Mouse (Mus musculus) limb, embryonic 14.5 days (tissue): ENCODE results near the gene Ddx17. TPM values are rescaled to one million over a fixed set of nuclear protein-coding genes. Genes with fewer than 3 reads are reported as not detected.
A peak's percentile ranks its signal among the peaks of the same experiment; 100 is the strongest.

Experiments
- ATAC-seq: fragments of 200-750 bp; cut with Nextera tagmentation; 2 replicates; pipeline ENCODE4 v1.8.0; 2017; ENCODE audit warnings: low read depth, moderate number of reproducible peaks, moderate TSS enrichment; ENCODE audit not compliant: low FRiP score
- DNase-seq: peaks from one replicate; pipeline ENCODE4 v3.0.0-alpha.2; 2015; ENCODE audit warnings: low spot score
- H3K27ac ChIP-seq: fragments of 300-500 bp; sonication (generic); replicated peaks from 2 replicates; pipeline ENCODE4 v1.5.1; 2014; ENCODE audit warnings: low read depth, mild to moderate bottlenecking, low read length, moderate library complexity, mixed read lengths
- H3K27me3 ChIP-seq: fragments of 300-500 bp; sonication (generic); 2 replicates; pipeline ENCODE4 v1.6.1; 2014; ENCODE audit warnings: low read length, mixed read lengths; ENCODE audit not compliant: control insufficient read depth, insufficient read depth
- H3K36me3 ChIP-seq: fragments of 300-500 bp; sonication (generic); 2 replicates; pipeline ENCODE4 v1.6.1; 2014; ENCODE audit warnings: mild to moderate bottlenecking, low read length, moderate library complexity, mixed read lengths; ENCODE audit not compliant: control insufficient read depth, insufficient read depth
- H3K4me1 ChIP-seq: fragments of 300-500 bp; sonication (generic); 2 replicates; pipeline ENCODE4 v1.6.1; 2014; ENCODE audit warnings: antibody characterized with exemption, low read length, mixed read lengths; ENCODE audit not compliant: control insufficient read depth, insufficient read depth
- H3K4me2 ChIP-seq: fragments of 300-500 bp; sonication (generic); replicated peaks from 2 replicates; pipeline ENCODE4 v1.6.1; 2014; ENCODE audit warnings: low read depth, mild to moderate bottlenecking, low read length, moderate library complexity; ENCODE audit not compliant: severe bottlenecking
- H3K4me3 ChIP-seq: fragments of 300-500 bp; sonication (generic); replicated peaks from 2 replicates; pipeline ENCODE4 v1.5.1; 2014; ENCODE audit warnings: low read length
- H3K9ac ChIP-seq: fragments of 300-500 bp; sonication (generic); 2 replicates; pipeline ENCODE4 v1.6.1; 2014; ENCODE audit warnings: mild to moderate bottlenecking, low read depth, low read length, moderate library complexity; ENCODE audit not compliant: severe bottlenecking
- H3K9me3 ChIP-seq: fragments of 300-500 bp; sonication (generic); 2 replicates; pipeline ENCODE4 v1.6.1; 2016; ENCODE audit warnings: low read length; ENCODE audit not compliant: control insufficient read depth
- POLR2A ChIP-seq: fragments of 200-500 bp; IDR thresholded peaks from 2 replicates; pipeline ENCODE4 v1.8.0; 2012; ENCODE audit warnings: inconsistent platforms, mild to moderate bottlenecking, moderate library complexity, borderline replicate concordance; ENCODE audit not compliant: insufficient read depth, insufficient read length; ENCODE audit errors: extremely low read depth
- WGBS: fragments of 180-500 bp; shearing (Covaris S2); extraction: QIAGEN DNeasy Blood & Tissue Kit; methylation state at CpG from one replicate; pipeline ENCODE4 v1.1.7; 2014; 5-methylcytosine and 5-hydroxymethylcytosine counted together
- polyA plus RNA-seq, 2 experiments: library from polyadenylated mRNA; depleted of rRNA in 1 of 2; stranded (reverse) in 1 of 2; unstranded in 1 of 2; fragments of >200 nt; fragmentation: Nextera tagmentation in 1 of 2; extraction: Ambion mirVana in 1 of 2; gene quantifications; 2 replicates each; pipeline versions ENCODE4 v1.2.1 to v1.2.3; 2012 to 2014

The Ddx17 gene
- polyA plus RNA-seq, 2 experiments, result 92.6 to 724 TPM

DNA sequence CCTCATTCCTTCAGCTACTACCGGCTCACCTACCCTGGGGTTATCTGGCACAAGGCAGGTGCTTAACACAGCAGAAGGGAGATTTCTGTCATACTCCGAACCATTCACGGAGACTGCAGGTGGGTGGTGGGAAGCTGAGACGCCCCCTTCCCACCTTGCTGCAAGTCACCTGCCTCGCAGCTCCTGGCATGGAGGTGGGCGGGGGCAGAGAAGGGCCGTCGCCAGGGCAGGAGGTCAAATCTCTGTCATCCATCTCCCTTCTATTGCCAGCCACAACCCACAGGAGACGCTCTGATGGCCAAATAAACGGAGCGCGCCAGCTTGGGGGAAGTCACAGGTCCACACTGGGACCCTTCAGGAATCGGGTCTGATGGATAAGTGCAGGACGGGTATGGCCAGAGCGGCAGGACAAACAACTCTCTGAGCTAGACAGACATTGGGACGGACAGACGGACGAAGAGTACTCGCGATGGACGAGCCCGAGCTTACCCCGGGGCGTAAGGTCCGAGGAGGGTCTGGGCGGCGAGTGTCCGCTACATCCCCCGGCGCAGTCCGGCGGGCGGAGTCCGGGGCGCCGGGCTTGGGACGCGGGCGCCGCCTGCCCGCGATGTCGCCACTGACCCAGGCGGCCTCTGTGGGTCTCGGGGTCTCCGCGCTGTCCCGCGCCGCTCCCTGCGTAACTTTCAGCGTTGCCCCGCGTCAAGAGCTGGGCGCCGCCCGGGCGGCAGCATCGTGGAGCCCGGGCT is 41.7 kb downstream of the Ddx17 start, which contains the start of gene Kcnj4:
Gene Kcnj4, minus strand, starts transcription at position 535 of the 746 bp plus-strand sequence.
- H3K4me1 ChIP-seq, result peaks cover 9% of the 10 kb centered on the region
- no peak within 1 kb of the TSS for H3K27ac ChIP-seq
- H3K36me3 ChIP-seq, result no peaks in the 10 kb centered on the region
- DNase-seq (no peak), ATAC-seq (0 out of 2 replicates have a peak, but pooled peaks have one; percentile 16)
- H3K4me3 ChIP-seq, result peak within 1 kb of the TSS; percentile 49
- no peak for TF ChIP-seq POLR2A
- H3K4me2 ChIP-seq, result peak within 1 kb of the TSS; percentile 100
- H3K27me3 ChIP-seq, result peaks cover 75% of the 10 kb centered on the region
- peak within 1 kb of the TSS; percentile 61 for H3K9ac ChIP-seq
- WGBS, result 2% methylated on average over 37 of the region's 60 CpGs
- H3K9me3 ChIP-seq, result no peaks in the 10 kb centered on the region

DNA sequence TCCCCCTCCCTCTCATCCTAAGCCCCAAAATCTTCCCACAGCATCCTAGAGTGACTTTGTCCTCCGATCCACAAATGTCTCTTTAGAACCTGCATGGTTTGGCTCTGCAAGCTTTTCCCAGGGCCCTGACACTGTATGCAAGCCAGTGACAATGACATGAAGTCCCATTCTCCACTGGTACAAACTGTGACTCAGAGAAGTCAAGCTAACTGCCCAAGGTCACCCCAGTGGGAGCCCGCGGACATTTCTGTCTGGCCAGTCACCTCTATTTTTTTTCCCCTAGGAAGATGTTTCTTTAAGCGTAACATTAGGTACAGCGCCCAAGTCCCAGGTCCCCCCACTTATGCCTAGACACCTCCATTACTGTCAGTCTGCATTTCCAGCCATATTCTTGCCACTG is 43.1 kb downstream of the Ddx17 start:
- no peak overlapping the region for H3K9ac ChIP-seq
- WGBS, result 75% methylated on average over 5 of the region's 5 CpGs

DNA sequence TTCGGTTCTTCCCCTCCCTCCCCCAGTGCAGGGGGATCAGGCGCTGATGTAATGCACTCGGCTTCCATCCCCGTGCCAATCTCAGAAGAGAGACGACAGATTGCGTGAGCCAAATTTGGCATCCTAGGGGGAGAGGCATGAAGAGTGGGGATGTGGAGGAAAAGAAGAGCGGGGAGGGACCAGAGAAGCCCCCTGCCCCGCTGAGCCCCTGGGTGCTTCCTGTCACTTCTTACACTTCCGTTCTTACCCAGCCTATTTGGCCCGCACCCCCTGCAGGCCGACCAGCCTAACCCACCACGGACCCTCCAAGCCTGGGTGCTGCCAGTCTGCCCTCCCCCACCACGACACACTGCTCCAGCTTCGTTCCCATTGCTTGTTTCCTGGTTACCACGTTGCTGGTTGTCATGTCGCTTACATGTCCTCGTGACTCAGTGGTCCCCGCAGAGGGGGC is 43.6 kb downstream of the Ddx17 start:
- H3K9me3 ChIP-seq, result no peaks in the 10 kb centered on the region
- 18% methylated on average over 18 of the region's 18 CpGs for WGBS

More for the DNA sequence above, 43.1 kb downstream of the Ddx17 start:
- DNase-seq (no peak), ATAC-seq (no peak)
- no peak overlapping the region for H3K27ac ChIP-seq
- H3K36me3 ChIP-seq, result no peaks in the 10 kb centered on the region
- no peak overlapping the region for H3K4me3 ChIP-seq
- H3K27me3 ChIP-seq, result peaks cover 73% of the 10 kb centered on the region
- no peak overlapping the region for H3K4me2 ChIP-seq
- H3K9me3 ChIP-seq, result no peaks in the 10 kb centered on the region
- TF ChIP-seq POLR2A, result no peak
- H3K4me1 ChIP-seq, result peaks cover 9% of the 10 kb centered on the region

DNA sequence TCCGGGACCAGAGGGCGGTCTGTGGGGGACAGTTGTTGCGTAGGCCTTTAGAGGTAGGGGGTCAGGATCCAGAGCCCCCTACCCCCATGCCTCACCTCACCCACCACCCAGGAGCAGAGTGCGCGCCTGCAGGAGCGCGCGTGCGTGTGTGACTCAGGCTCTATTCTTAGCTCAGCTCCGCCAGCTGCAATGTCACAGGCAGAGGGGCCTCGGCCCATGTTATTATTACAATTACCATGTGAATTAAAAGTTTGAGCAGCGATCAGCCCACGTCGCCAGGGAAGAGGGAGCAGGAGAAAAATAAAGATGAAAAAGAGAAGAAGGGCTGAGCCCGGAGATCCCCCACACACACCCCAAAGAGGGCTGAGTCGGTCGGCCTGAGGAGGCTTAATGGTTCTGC is 46.4 kb downstream of the Ddx17 start:
- DNase-seq (no peak), ATAC-seq (no peak)
- no peak overlapping the region for H3K27ac ChIP-seq
- H3K27me3 ChIP-seq, result peaks cover 40% of the 10 kb centered on the region
- WGBS, result 80% methylated on average over 17 of the region's 17 CpGs
- no peak overlapping the region for H3K4me2 ChIP-seq
- H3K4me3 ChIP-seq, result no peak overlapping the region
- no peaks in the 10 kb centered on the region for H3K36me3 ChIP-seq
- no peak overlapping the region for H3K9ac ChIP-seq
- TF ChIP-seq POLR2A, result no peak
- H3K4me1 ChIP-seq, result peaks cover 2% of the 10 kb centered on the region; the same call in 1 of the 2 replicates
- no peaks in the 10 kb centered on the region for H3K9me3 ChIP-seq

More for the DNA sequence above, 43.6 kb downstream of the Ddx17 start:
- no peak for ATAC-seq
- DNase-seq, result no peak
- no peak for TF ChIP-seq POLR2A
- Histone ChIP-seq H3K9ac (no peak overlapping the region), H3K36me3 (no peaks in the 10 kb centered on the region), H3K27ac (no peak overlapping the region), H3K4me1 (peaks cover 9% of the 10 kb centered on the region), H3K4me2 (no peak overlapping the region), H3K4me3 (no peak overlapping the region), H3K27me3 (peaks cover 68% of the 10 kb centered on the region)

DNA sequence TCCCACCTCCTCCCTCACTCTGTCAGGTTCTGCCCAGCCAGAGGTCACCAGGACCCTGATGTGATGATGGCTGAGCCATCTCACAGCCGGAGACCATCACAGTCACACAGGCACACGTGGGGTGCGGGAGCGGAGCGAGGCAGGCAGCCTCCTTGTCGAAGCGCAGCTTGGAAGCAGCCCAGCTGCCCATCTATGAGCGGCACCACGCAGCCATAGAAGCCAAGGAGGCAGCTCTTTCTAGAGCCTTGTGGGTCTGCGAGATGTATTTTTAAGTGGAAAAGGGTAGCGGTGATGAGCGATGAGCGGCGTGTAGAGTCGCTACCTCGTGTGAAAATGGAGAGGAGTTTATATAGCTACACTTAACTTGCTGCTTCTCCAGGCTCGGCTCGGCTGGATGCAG is 53.0 kb downstream of the Ddx17 start:
- no peaks in the 10 kb centered on the region for H3K36me3 ChIP-seq
- no peak overlapping the region for H3K4me3 ChIP-seq
- H3K27ac ChIP-seq, result no peak overlapping the region
- H3K9me3 ChIP-seq, result no peaks in the 10 kb centered on the region
- peaks cover 18% of the 10 kb centered on the region; the same call in 1 of the 2 replicates for H3K27me3 ChIP-seq
- DNase-seq (no peak), ATAC-seq (no peak)
- H3K4me2 ChIP-seq, result no peak overlapping the region
- no peak overlapping the region for H3K9ac ChIP-seq
- TF ChIP-seq POLR2A, result no peak
- 46% methylated on average over 18 of the region's 18 CpGs for WGBS
- no peaks in the 10 kb centered on the region for H3K4me1 ChIP-seq

DNA sequence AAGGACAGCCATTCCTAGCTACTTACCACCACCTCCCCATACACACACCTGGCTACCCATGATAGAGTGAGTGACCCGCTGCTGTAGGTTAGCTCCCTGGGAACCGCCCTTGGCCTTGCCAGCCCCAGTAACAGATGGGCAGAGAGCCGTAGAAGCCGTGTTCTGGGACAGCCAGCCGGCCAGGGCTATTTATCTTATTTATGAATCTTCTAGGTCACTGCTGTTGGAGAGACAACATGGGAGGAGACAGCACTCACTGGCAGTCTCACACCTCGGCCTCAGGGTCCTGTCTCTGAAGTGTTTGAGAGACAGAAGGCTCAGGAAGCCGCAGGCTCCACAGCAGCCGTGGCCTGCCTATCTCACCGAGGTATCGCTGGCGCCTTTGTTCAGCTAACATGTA is 57.1 kb downstream of the Ddx17 start:
- H3K4me1 ChIP-seq, result no peaks in the 10 kb centered on the region
- ATAC-seq (no peak), DNase-seq (no peak)
- H3K27ac ChIP-seq, result no peak overlapping the region
- H3K4me2 ChIP-seq, result no peak overlapping the region
- no peak overlapping the region for H3K4me3 ChIP-seq
- H3K9ac ChIP-seq, result no peak overlapping the region
- peaks cover 18% of the 10 kb centered on the region; the same call in 1 of the 2 replicates for H3K27me3 ChIP-seq
- WGBS, result 71% methylated on average over 11 of the region's 11 CpGs
- H3K36me3 ChIP-seq, result no peaks in the 10 kb centered on the region
- TF ChIP-seq POLR2A, result no peak
- H3K9me3 ChIP-seq, result no peaks in the 10 kb centered on the region
